Mouse (Mus musculus) skeletal muscle tissue, adult 2 months (tissue): ENCODE measurements around the gene Vmn2r9.
"Not testable (repeated sequence)": the region's sequence is repeated elsewhere in the genome, so short reads cannot be mapped to it uniquely, and the experiment has no call there.

Experiments
- DNase-seq: peaks from one replicate; pipeline ENCODE4 v3.0.0-alpha.2; 2012; ENCODE audit warnings: low read depth, low spot score

Vmn2r9 gene

DNA sequence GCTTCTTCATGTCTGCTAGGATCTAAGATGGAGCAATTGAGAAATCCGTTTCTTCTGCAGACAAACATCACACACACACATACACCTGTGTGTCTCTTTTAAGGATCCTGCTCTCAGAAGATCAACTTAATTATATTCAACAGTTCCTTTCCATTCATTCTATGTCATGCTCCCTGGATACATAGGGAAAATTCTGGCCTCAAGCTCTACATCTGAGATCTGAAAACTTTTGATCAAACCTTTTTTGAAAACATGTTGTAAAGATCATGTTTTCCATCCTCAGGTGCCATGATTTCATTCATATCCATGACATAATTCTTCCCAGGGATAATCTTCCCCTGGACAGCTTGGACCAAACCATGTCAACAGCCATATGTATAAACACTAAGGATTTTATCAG is at the start of gene Vmn2r9:
Gene Vmn2r9 (minus strand): TSS at position 101 of the 400 bp plus-strand sequence.
- DNase-seq: not testable (repeated sequence)

DNA sequence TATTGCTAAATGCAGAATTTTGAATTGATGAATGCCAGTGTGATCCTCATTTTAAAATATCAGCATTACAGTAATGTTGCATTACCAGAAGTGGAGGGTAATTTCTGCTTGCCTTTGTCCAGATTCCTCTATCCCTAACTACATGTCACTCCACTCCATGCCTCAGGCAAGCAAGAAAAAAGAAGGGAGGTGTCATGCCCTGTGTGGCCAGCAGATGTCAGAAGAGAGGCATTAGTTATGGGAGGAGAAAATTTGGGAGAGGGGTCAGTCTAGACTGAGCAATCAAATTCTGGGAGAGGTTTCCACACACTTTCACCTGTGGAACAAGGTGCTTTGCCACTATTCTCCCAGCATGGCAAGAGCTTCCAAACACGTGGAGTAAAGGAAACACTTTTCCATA is 14.3 kb upstream of the Vmn2r9 start:
- not testable (repeated sequence) for DNase-seq

DNA sequence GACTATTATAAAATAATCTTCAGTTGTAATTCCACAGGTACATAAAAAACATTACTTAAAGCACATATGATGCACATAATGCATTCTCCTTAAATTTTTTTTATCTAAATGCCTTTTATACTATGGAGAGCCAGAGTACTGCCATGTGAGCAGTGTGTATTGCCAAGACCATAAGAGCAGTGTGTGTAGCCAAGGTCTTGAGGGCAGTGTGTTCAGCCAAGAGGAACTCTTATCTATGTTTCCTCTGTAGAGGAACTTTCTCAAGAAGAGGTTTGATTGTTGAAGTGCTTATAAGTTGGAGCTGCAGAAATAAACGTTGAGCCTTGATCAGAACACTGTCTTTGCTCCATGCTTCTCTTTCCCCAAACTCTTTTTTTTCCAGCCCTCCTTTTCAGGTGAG is 2.9 kb downstream of the Vmn2r9 start:
- no peak for DNase-seq

DNA sequence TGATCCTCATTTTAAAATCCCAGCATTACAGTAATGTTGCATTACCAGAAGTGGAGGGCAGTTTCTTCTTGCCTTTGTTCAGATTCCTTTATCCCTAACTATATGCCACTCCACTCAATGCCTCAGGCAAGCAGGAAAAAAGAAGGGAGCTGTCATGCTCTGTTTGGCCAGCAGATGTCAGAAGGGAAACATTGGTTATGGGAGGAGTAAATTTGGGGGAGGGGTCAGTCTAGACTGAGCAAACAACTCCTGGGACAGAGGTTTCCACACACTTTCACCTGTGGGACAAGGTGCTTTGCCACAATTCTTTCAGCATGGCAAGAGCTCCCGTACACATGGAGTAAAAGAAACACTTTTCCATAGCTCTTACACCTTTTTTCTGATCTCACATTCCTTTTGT is 16.2 kb downstream of the Vmn2r9 start:
- no peak for DNase-seq

DNA sequence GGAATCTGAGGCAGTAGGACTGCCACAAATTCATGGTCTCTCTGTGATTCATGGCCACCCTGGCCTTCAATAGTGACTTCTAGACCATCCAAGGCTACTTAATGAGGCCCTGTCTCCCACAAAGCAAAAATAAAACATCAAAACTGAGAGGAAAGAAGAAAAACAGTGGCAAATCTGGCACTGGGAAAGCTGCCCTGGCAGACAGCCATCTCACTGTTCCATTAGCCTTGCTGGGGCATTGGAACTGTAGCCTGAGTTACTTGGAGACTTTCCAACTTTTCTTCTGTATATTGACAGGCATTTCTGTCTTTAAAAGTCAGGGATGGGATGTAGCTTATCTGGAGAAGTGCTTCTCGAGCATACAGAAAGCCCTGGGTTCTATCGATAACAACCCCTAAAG is 29.1 kb downstream of the Vmn2r9 start:
- no peak for DNase-seq

DNA sequence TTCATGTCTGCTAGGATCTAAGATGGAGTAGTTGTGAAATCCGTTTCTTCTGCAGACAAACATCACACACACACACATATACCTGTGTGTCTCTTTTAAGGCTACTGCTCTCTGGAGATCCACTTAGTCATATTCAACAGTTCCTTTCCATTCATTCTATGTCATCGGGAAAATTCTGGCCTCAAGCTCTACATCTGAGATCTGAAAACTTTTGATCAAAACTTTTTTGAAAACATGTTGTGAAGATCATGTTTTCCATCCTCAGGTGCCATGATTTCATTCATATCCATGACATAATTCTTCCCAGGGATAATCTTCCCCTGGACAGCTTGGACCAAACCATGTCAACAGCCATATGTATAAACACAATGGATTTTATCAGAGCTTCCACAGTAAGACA is 43.7 kb downstream of the Vmn2r9 start, which contains the start of gene Vmn2r8:
Gene Vmn2r8 (minus strand): TSS at position 101 of the 400 bp plus-strand sequence.
- not testable (repeated sequence) for DNase-seq

DNA sequence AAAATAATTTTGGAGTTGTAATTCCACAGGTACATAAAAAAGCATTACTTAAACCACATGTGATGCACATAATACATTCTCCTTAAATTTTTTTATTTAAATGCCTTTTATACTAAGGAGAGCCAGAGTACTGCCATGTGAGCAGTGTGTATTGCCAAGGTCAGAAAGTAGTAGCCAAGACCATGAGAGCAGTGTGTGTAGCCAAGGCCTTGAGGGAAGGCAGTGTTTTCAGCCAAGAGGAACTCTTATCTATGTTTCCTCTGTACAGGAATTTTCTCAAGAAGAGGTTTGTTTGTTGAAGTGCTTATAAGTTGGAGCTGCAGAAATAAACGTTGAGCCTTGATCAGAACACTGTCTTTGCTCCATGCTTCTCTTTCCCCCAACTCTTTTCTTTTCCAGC is 48.8 kb downstream of the Vmn2r9 start:
- DNase-seq: no peak

DNA sequence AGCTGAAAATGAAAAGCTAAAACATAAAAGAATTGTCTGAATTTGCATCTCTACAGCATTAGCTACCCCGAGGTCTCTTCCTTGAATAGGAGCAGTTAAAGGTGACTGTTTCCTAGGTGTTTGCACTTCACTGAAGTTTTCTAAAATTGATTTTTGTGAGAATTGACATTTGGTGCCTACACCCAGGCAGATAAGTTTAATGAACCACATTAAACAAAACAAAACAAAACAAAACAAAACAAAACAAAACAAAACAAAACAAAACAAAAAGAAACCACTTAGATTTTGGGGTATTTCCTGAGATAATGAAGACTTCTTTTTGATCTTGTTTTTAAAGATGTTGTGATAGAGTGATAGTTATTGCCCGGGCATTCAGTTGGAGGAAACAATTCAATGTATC is 57.1 kb downstream of the Vmn2r9 start, which contains the start of gene Tmed11:
Gene Tmed11 (minus strand): TSS at position 101 of the 400 bp plus-strand sequence.
- not testable (repeated sequence) for DNase-seq

DNA sequence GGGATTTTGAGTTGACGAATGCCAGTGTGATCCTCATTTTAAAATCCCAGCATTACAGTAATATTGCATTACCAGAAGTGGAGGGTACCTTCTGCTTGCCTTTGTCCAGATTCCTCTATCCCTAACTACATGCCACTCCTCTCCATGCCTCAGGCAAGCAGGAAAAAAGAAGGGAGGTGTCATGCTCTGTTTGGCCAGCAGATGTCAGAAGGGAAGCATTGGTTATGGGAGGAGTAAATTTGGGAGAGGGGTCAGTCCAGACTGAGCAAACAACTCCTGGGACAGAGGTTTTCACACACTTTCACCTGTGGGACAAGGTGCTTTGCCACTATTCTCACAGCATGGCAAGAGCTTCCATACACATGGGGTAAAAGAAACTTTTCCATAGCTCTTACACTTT is 62.0 kb downstream of the Vmn2r9 start:
- not testable (repeated sequence) for DNase-seq
